Mouse (Mus musculus): ENCODE data around the gene Ndp. TPM values are rescaled to one million over a fixed set of nuclear protein-coding genes. Genes with fewer than 3 reads are reported as not detected.

Gene Ndp
- polyA plus RNA-seq, 1 experiment from 2014 or later, result not detected

DNA sequence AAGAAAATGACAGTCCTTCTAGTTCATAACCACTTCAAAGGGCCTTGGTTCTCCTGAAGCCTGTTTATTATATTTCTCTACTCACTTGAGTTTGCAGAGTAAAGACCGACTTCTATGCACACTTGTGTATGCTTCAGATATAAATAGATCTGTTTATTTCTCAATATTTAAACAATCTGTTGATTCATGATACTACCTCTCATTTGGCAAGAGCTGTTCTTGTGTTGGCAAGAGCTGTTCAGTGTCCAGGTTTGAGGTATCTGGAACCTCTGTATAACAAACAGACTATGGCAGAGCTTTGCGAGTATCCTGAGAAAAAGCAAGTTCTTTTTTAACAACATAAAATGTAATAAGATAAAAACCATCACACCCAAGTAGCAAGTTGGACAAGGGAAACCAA is 65.5 kb downstream of the Ndp start:
- WGBS (ENCODE audit: insufficient replicate concordance), result 78% methylated on average over 2 of the region's 2 CpGs

DNA sequence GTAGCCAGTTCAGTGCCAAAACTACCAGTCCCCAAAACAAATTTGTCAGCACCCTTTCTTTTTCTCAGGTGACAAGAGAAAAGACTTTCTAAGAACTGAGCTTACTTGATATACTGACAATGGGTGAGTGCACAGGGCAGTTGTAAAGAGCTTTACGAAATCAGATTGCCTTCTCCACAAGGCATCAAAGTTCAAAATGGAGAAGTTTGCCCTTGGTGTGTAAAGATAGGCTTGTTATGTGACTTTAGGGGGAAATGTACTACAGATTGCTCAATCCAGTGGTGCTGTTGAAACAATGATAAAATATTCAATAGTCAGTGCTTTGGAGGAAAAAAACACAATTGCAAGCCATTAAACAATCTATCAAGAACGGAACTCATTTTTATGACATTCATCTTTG is 70.1 kb downstream of the Ndp start:
- Histone ChIP-seq H3K4me1 (replicated peaks) (no peaks in the 10 kb centered on the region), H3K4me3 (replicated peaks) (no peak overlapping the region), H3K27me3 (no peaks in the 10 kb centered on the region), H3K27ac (no peak overlapping the region), H3K4me2 (no peak overlapping the region), H3K9ac (no peak overlapping the region), H3K36me3 (no peaks in the 10 kb centered on the region), H3K9me3 (replicated peaks) (no peaks in the 10 kb centered on the region)
- no peak for DNase-seq
- ATAC-seq (ENCODE audit: low read depth), result no peak
- WGBS (ENCODE audit: insufficient replicate concordance), result 31% methylated on average over 2 of the region's 2 CpGs

More for the DNA sequence above, 65.5 kb downstream of the Ndp start:
- Histone ChIP-seq H3K36me3 (no peaks in the 10 kb centered on the region), H3K27ac (no peak overlapping the region), H3K9me3 (replicated peaks) (no peaks in the 10 kb centered on the region), H3K4me2 (no peak overlapping the region), H3K4me1 (replicated peaks) (no peaks in the 10 kb centered on the region), H3K4me3 (replicated peaks) (no peak overlapping the region), H3K27me3 (no peaks in the 10 kb centered on the region), H3K9ac (no peak overlapping the region)
- ATAC-seq (ENCODE audit: low read depth) (no peak), DNase-seq (no peak)

DNA sequence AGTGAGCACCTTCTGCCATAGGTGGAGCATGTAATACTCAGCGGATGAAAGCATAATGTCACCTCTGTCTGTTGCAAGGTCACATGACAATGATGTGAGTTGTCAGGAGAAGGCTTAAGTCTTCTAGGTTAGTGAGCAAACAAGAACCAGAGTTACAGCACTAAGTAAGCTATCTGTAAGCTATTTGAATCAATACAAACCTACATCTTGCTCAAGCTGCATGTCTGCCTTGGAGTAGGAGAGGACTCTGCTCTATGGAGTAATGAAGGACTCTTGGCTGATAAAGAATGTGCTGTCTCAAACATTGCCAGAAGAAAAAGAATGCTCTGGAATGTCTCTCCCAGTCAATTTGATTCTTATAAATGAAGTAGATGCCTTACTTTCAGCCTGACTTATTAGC is 74.3 kb downstream of the Ndp start:
- Histone ChIP-seq H3K36me3 (no peaks in the 10 kb centered on the region), H3K4me1 (replicated peaks) (no peaks in the 10 kb centered on the region), H3K9ac (no peak overlapping the region), H3K27ac (no peak overlapping the region), H3K27me3 (no peaks in the 10 kb centered on the region), H3K4me3 (replicated peaks) (no peak overlapping the region), H3K4me2 (no peak overlapping the region), H3K9me3 (replicated peaks) (no peaks in the 10 kb centered on the region)
- no peak for DNase-seq
- ATAC-seq (ENCODE audit: low read depth), result no peak
- WGBS (ENCODE audit: insufficient replicate concordance), result 63% methylated on average over 1 of the region's 1 CpGs

DNA sequence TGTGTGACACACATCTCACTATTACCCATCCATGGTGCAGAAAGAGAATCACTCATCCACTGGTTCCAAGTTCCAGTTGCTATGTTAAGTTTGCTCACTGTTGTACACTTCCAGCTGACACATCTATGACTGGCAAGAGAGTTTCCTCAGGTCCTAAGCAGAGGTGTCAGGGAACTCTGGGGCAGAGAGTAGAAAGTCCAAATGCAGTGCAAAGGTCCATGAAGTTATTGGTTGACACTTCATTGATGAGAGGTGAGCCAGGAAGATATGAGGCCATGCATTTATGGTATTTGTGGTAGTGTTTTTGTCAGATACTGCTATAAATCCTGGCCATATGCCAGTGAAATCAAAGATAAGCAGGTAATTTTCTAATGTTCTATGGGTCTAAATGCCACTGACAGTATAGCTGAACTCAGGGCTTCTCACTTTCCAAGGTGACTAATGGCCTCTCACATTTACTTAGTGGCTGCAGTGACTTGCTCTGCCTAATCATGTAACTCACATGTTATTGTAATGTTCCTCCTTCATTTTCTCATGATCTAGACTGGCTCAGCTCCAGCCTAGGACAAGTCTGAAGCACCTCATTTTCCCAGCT is 75.0 kb downstream of the Ndp start:
- no peak overlapping the region for H3K27ac ChIP-seq
- no peaks in the 10 kb centered on the region for H3K9me3 ChIP-seq (replicated peaks)
- ATAC-seq (ENCODE audit: low read depth) (no peak), DNase-seq (no peak)
- H3K4me3 ChIP-seq (replicated peaks), result no peak overlapping the region
- no peaks in the 10 kb centered on the region for H3K36me3 ChIP-seq
- no peaks in the 10 kb centered on the region for H3K4me1 ChIP-seq (replicated peaks)
- no peak overlapping the region for H3K9ac ChIP-seq
- H3K27me3 ChIP-seq, result no peaks in the 10 kb centered on the region
- H3K4me2 ChIP-seq, result no peak overlapping the region

Other genes with a start within 250 kb of the Ndp start
- gene Maob, start 94.4 kb downstream of the Ndp start, polyA plus RNA-seq (2015; fragmentation: Nextera tagmentation; extraction: Ambion mirVana), result 28.6 and 33.7 TPM in 2 replicates

All from liver, embryonic 13.5 days (tissue).